Mouse (Mus musculus) kidney, adult 11 months (tissue): ENCODE measurements around the gene Cdk15.

Source experiments
- DNase-seq: peaks from one replicate; pipeline ENCODE4 v3.0.0; 2022

Cdk15 gene

GRCm38 (mm10) chr1:59380926-59381325, 124.2 kb downstream of the Cdk15 start:
- DNase-seq: no peak

DNA sequence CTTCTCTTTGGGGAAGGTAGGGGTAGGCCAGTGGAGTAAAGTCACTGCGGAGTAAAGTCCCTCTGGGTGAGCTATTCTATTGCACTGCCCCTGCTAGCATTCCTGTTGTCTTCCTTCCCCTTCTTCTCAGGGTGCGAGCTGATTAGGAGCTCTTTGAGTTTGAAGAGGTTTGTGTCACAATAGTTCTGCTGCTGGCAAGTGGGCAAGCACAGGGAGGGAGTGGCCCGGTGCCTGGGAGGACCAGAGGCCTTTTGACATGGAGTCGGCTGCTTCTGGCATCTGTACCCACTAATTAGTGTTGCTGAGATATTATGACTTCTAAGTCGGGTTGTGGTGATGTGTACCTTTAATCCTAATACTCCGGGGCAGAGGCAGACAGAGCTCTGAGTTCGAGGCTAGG, 124.8 kb downstream of the Cdk15 start:
- DNase-seq: no peak

GRCm38 (mm10) chr1:59382516-59382915, 125.8 kb downstream of the Cdk15 start:
- no peak for DNase-seq

DNA sequence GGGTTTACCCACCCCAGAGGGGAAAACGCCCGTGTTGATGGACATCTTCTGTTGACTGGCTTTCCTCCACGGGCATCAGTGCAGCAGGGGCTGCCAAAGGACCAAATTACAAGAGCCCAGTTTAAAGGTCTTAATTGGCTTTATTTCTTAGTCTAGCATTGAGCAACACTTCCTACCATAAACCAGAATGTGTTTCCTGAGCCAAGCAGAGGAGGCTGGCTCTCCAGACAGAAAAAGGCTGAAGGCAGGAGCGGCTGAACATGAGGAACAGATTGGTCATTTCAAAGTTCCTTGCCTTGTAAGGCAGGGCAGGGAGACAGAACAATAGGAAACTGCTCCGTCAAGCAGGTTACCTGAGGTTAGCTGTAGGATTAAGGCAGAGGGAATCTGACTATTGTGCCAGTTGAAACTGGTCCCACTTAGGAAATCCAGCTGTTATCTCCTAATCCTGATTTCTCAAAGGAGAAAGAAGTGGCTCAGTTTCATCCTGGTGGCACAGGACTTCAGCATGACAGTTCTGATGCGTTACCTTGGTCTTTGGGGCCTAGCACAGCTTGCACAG, 126.4 kb downstream of the Cdk15 start:
- DNase-seq: no peak

GRCm38 (mm10) chr1:59384400-59384799, 127.7 kb downstream of the Cdk15 start:
- DNase-seq: no peak

GRCm38 (mm10) chr1:59385641-59386040, 128.9 kb downstream of the Cdk15 start:
- no peak for DNase-seq

GRCm38 (mm10) chr1:59387542-59388314, 131.0 kb downstream of the Cdk15 start:
- DNase-seq: no peak

- no peak for DNase-seq
Measured at GRCm38 (mm10) chr1:59389181-59389580, 132.5 kb downstream of the Cdk15 start.

GRCm38 (mm10) chr1:59391736-59392135, 135.0 kb downstream of the Cdk15 start:
- no peak for DNase-seq

GRCm38 (mm10) chr1:59394072-59394471, 137.4 kb downstream of the Cdk15 start:
- no peak for DNase-seq

DNA sequence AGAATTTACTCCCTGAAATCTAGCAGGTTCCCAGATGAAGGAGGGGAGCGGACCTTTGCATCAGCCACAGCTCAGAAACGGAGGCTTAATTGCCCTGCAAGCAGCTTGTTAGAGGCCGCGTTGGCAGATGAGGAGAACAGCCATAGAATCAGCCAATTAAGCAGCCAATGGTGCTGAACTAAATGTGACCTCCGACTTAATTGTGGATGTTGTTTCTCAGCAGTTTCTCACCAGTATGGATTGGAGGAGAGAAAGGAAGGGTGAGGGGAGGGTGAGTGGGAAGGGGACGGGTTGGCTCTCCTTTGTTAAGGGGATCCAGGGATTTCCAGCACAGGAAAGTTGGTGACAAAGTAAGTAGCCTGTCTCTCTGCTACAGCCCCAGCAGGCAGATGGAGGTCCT, 137.9 kb downstream of the Cdk15 start:
- DNase-seq: peak; percentile 17

DNA sequence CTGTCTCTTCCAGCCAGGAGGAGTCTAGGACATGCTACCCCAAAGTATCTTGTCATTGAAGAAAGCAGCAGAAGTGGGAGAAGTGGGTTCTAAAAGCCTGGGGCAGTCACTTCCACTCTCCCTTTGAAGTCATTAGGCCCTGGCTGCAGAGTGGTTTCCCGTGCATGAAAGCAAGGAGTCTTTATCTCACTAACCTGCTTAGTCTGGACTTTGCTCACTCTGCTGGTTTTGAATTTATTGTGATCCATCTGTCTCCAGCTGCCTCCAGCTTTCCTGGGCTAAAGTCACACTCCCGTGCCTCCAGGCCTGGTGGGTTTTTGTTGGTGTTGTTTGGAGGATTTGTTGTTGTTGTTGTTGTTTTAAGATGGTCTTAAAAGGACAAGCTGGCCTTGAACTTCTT, 139.3 kb downstream of the Cdk15 start:
- no peak for DNase-seq

GRCm38 (mm10) chr1:59399554-59400325, 143.0 kb downstream of the Cdk15 start:
- no peak for DNase-seq

DNA sequence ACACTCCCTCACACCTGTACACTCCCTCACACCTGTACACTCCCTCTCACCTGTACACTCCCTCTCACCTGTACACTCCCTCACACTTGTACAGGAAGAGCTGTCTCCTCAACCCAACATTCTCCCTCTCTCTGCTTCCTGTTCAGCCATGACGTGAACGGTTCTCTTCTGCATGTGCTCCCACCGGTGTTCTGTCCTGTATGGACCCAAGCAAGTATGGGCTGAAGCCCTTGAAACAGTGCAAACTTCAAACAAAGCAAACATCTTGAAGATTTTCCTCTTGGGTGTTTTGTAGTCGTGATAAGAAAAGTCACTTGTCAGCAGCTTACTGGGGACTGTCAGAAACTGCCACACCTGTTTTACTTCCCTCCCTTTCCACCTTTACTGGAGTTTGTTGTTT, 144.5 kb downstream of the Cdk15 start:
- DNase-seq: no peak
